Mouse (Mus musculus) stomach, postnatal 0 days (tissue): Measurements from ENCODE around the gene Ttc19.

Source experiments
- CTCF ChIP-seq: IDR thresholded peaks from 2 replicates; pipeline ENCODE4 v1.5.1; 2016; ENCODE audit warnings: antibody characterized with exemption, low read depth, mild to moderate bottlenecking, moderate library complexity
- EP300 ChIP-seq: optimal IDR thresholded peaks from 2 replicates; pipeline ENCODE3; 2016; ENCODE audit warnings: antibody characterized with exemption

DNA sequence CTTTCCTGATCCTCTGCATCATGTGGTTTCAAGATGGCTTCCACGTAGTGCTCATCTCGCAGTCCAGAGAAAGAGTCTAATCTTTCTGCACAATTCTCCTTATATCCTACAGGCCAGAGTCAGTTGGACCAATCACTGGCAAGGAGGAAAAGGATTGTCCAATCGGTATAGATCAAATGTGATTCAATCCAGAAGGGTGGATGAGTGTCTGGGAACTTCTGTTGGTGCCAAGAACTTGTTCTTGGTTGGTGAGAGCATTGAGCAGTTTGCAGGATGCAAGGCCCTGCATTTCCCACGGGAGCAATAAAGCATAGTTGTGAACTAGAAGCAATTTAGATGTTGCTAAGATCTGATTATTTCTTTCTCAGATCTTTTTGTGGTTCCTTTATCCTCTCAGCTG lies 36.8 kb upstream of the Ttc19 start:
- no peak for TF ChIP-seq CTCF
- TF ChIP-seq EP300: no peak
